Mouse (Mus musculus): ENCODE measurements at regions not wholly inside any gene's neighbourhood (a gene's known extent, or its start where the extent isn't known, plus 50 kb on each side); places are given as distances from the start of the nearest gene placed in this dataset.

GRCm38 (mm10) chr2:171514876-171515275 lies 528.4 kb downstream of the Cbln4 start:
- no peak for DNase-seq (ENCODE audit: low read depth, low spot score)
- Histone ChIP-seq H3K36me3 (ENCODE audit: control insufficient read depth in 1 of 2, insufficient read depth in 2 of 2, low read length in 2 of 2) (no peaks in the 10 kb centered on the region), H3K27ac (ENCODE audit: control insufficient read depth, low read depth, low read length) (no peak overlapping the region), H3K79me2 (ENCODE audit: control insufficient read depth, insufficient read depth, low read length, poor library complexity) (no peaks in the 10 kb centered on the region), H3K9ac (ENCODE audit: control insufficient read depth, low read depth, low read length, poor library complexity, severe bottlenecking) (no peak overlapping the region), H3K4me3 (ENCODE audit: control insufficient read depth in 1 of 2, insufficient read depth in 1 of 2, low read depth in 2 of 2, low read length in 2 of 2) (no peak overlapping the region), H3K4me1 (ENCODE audit: control insufficient read depth in 1 of 2, insufficient read depth in 2 of 2, low read length in 2 of 2) (no peaks in the 10 kb centered on the region), H3K27me3 (ENCODE audit: control insufficient read depth in 1 of 2, insufficient read depth in 2 of 2, low read length in 2 of 2) (no peaks in the 10 kb centered on the region), H3K9me3 (replicated peaks; ENCODE audit: insufficient read depth, low read length) (no peaks in the 10 kb centered on the region)
- TF ChIP-seq MAX (IDR thresholded peaks at IDR 0.05; ENCODE audit: low read length) (no peak), EP300 (IDR thresholded peaks at IDR 0.05; ENCODE audit: low read depth in 1 of 2, low read length in 2 of 2) (no peak), ETS1 (IDR thresholded peaks at IDR 0.05; ENCODE audit: low read depth, low read length) (no peak), ZC3H11A (IDR thresholded peaks at IDR 0.05; ENCODE audit: low read depth, low read length) (no peak), ZNF384 (IDR thresholded peaks at IDR 0.05; ENCODE audit: low read depth, low read length) (no peak), MXI1 (IDR thresholded peaks at IDR 0.05; ENCODE audit: low read depth, low read length) (no peak), TCF12 (IDR thresholded peaks at IDR 0.05; ENCODE audit: low read depth, low read length) (no peak), TAL1 (IDR thresholded peaks at IDR 0.05; ENCODE audit: low read length) (no peak), TBP (IDR thresholded peaks at IDR 0.05; ENCODE audit: low read depth, low read length) (no peak), ZKSCAN1 (IDR thresholded peaks at IDR 0.05; ENCODE audit: low read depth, low read length) (no peak), KAT2A (conservative IDR thresholded peaks at IDR 0.05; ENCODE audit: low read depth, low read length) (no peak), E2F4 (IDR thresholded peaks at IDR 0.05; ENCODE audit: borderline replicate concordance, low read depth, low read length) (no peak), BHLHE40 (IDR thresholded peaks at IDR 0.05; ENCODE audit: borderline replicate concordance, low read depth, low read length) (no peak), MAZ (IDR thresholded peaks at IDR 0.05; ENCODE audit: low read depth, low read length) (no peak), MYC (IDR thresholded peaks at IDR 0.05; ENCODE audit: low read depth, low read length) (no peak), HCFC1 (IDR thresholded peaks at IDR 0.05; ENCODE audit: low read depth, low read length) (no peak), ZMIZ1 (IDR thresholded peaks at IDR 0.05; ENCODE audit: low read depth, low read length) (no peak), NRF1 (IDR thresholded peaks at IDR 0.05; ENCODE audit: insufficient read depth, low read depth, low read length, poor library complexity, severe bottlenecking) (no peak), POLR2AphosphoS5 (IDR thresholded peaks at IDR 0.05; ENCODE audit: borderline replicate concordance, low read depth, low read length) (no peak)

- Histone ChIP-seq H3K4me3 (ENCODE audit: control insufficient read depth in 1 of 2, insufficient read depth in 1 of 2, low read depth in 2 of 2, low read length in 2 of 2) (no peak overlapping the region), H3K27me3 (ENCODE audit: control insufficient read depth in 1 of 2, insufficient read depth in 2 of 2, low read length in 2 of 2) (no peaks in the 10 kb centered on the region), H3K79me2 (ENCODE audit: control insufficient read depth, insufficient read depth, low read length, poor library complexity) (no peaks in the 10 kb centered on the region), H3K9me3 (replicated peaks; ENCODE audit: insufficient read depth, low read length) (no peaks in the 10 kb centered on the region), H3K27ac (ENCODE audit: control insufficient read depth, low read depth, low read length) (no peak overlapping the region), H3K36me3 (ENCODE audit: control insufficient read depth in 1 of 2, insufficient read depth in 2 of 2, low read length in 2 of 2) (no peaks in the 10 kb centered on the region), H3K9ac (ENCODE audit: control insufficient read depth, low read depth, low read length, poor library complexity, severe bottlenecking) (no peak overlapping the region), H3K4me1 (ENCODE audit: control insufficient read depth in 1 of 2, insufficient read depth in 2 of 2, low read length in 2 of 2) (no peaks in the 10 kb centered on the region)
- no peak for TF ChIP-seq NRF1 (IDR thresholded peaks at IDR 0.05; ENCODE audit: insufficient read depth, low read depth, low read length, poor library complexity, severe bottlenecking)
- no peak for TF ChIP-seq ZKSCAN1 (IDR thresholded peaks at IDR 0.05; ENCODE audit: low read depth, low read length)
- no peak for TF ChIP-seq POLR2AphosphoS5 (IDR thresholded peaks at IDR 0.05; ENCODE audit: borderline replicate concordance, low read depth, low read length)
- TF ChIP-seq GABPA (IDR thresholded peaks at IDR 0.05; ENCODE audit: low read depth, low read length): no peak
- TF ChIP-seq SIN3A (IDR thresholded peaks at IDR 0.05; ENCODE audit: low read length): no peak
- TF ChIP-seq CTCF (IDR thresholded peaks at IDR 0.05 in 2 of 3, conservative IDR thresholded peaks at IDR 0.05 in 1 of 3; ENCODE audit: control insufficient read depth in 1 of 3, insufficient read depth in 1 of 3, low read depth in 2 of 3, low read length in 3 of 3, poor library complexity in 1 of 3, severe bottlenecking in 1 of 3): no peak
- TF ChIP-seq TBP (IDR thresholded peaks at IDR 0.05; ENCODE audit: low read depth, low read length): no peak
- TF ChIP-seq HCFC1 (IDR thresholded peaks at IDR 0.05; ENCODE audit: low read depth, low read length): no peak
- TF ChIP-seq UBTF (IDR thresholded peaks at IDR 0.05; ENCODE audit: borderline replicate concordance, insufficient read depth, low read depth, low read length): no peak
- no peak for TF ChIP-seq NELFE (IDR thresholded peaks at IDR 0.05; ENCODE audit: low read depth, low read length)
- no peak for TF ChIP-seq MYB (IDR thresholded peaks at IDR 0.05; ENCODE audit: low read depth, low read length)
- no peak for TF ChIP-seq ZNF384 (IDR thresholded peaks at IDR 0.05; ENCODE audit: low read depth, low read length)
- no peak for TF ChIP-seq ZMIZ1 (IDR thresholded peaks at IDR 0.05; ENCODE audit: low read depth, low read length)
- no peak for TF ChIP-seq JUND (IDR thresholded peaks at IDR 0.05; ENCODE audit: low read depth, low read length)
- TF ChIP-seq ELF1 (IDR thresholded peaks at IDR 0.05; ENCODE audit: low read depth, low read length): no peak
- no peak for TF ChIP-seq MAZ (IDR thresholded peaks at IDR 0.05; ENCODE audit: low read depth, low read length)
- no peak for TF ChIP-seq ETS1 (IDR thresholded peaks at IDR 0.05; ENCODE audit: low read depth, low read length)
- no peak for DNase-seq (ENCODE audit: low read depth, low spot score)
Observed at GRCm38 (mm10) chr2:171496620-171497019, 546.6 kb downstream of the Cbln4 start.

Data from MEL (cell line).